Mouse (Mus musculus): Measurements from ENCODE around the gene C530008M17Rik.

DNA sequence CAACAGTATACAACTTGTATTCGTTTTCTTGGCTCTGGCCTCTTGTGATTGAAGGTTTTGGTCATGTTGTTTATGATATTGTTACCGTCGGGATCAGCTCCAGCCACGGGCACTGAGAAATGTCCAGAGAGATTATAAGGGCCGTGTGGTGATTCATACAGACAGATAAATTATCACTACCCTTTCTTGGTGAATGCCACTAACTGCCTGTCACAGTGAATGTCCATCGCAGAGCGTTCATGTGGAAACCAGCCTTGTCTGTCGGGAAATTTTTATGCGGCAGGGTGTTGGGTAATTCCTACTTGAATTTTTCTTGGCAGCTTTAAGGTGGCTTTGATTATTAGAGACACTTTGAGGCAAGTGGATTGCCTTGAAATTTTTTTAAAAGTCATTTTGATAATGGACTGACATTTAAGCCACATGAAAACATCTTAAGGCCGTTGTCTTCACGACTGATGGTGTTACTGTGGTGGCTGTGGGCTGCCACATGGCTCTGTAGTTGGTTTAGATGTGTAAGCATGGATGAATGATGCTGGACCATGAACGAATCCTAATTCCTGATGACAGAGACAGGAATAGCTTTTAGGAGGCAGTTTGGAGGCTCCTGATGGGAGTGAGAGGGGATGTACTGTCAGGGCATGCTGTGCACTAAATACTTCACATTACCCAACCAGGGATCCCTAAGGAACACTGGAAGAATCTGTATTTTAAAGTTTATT is 35.6 kb downstream of the C530008M17Rik start:
- TF ChIP-seq TAL1 (IDR thresholded peaks at IDR 0.05; ENCODE audit: low read length) (no peak), GATA1 (IDR thresholded peaks at IDR 0.05; ENCODE audit: low read length) (no peak)
